Mouse (Mus musculus) olfactory bulb, adult 2 months (tissue): ENCODE data around the gene Rundc3a.

ENCODE experiments used
- CTCF ChIP-seq: fragments of 200-500 bp; IDR thresholded peaks from 2 replicates; pipeline ENCODE4 v1.5.1; 2012; ENCODE audit warnings: low read depth, mild to moderate bottlenecking, low read length, moderate library complexity; ENCODE audit not compliant: insufficient read depth
- POLR2A ChIP-seq: fragments of 200-500 bp; IDR thresholded peaks from 2 replicates; pipeline ENCODE4 v1.6.1; 2012; ENCODE audit warnings: mild to moderate bottlenecking, low read depth, low read length, moderate library complexity; ENCODE audit not compliant: insufficient read depth

DNA sequence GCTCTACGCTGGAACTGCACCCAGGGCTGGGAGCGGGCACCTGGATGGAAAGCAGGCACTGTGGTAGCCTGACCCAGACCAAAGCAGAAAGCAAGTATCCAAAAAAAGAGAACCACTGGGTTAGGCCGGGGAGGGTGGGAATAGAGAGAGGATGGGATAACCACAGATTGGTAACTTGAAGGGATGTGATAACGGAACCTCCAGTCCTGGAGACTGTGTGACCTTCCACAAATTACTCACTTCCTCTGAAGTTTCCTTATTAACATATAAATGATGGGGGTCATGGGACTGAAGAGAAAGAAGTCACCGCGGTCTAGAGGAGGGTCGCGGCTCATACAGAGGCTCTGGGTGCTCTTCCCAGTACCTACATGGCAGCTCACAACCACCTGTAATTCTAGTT is 47.1 kb downstream of the Rundc3a start:
- TF ChIP-seq POLR2A = no peak
- TF ChIP-seq CTCF = no peak
